Mouse (Mus musculus) right cerebral cortex, postnatal 10 days (tissue): Measurements from ENCODE around the gene BC030499.

ENCODE experiments used
- DNase-seq, 2 experiments: peaks; one replicate each; pipeline ENCODE4 v3.0.0; 2021; ENCODE audit warnings: low spot score in 2 of 2

The BC030499 gene

DNA sequence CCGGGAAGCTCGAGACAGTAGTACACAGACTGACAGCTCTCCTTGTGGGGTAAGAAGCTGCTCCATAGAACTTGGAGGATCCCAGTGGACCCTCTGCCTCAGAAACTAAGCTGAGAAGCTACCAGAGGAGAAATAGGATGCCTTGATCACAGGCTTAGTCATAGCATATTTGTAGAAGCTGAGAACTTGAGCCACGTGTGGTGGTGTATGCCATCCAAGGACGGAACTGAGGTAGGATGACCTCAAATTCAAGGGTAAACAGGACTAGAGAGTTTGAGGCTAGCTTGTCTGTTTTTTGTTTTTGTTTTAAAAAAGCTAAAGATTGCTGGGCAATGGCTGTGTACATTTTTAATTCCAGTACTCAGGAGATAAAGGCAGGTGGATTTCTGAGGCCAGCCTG lies 14.6 kb downstream of the BC030499 start:
- no peak for DNase-seq

DNA sequence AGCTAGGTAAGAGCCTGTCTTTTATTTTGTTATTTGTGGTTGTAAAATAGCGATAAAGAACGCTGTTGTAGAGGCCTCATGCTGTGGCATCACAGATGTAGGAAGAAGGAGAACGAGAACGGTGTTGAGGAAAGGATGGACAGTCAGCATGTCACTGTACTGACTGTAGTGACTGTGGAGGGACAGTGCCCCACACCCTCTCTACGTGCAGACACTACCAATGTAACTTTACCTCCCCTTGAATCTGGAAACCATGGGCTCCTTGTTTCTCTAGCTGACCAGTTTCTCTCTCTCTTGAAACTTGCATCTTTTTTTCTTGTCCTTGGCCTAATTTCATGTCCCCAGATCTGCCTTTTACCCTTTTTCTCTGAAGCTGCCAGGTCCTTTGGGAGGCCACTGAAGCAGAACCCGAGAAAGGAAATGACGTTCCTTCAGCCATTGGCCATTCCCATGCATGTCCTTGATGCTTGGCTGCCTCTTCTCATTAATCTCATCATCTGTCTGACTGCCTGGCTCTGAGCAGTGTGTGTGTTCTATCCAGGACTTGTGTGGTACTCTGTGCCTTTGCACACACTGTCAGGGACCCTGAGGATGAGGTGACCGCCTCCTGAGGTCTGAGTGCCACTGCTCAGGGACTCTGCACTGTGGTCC lies 20.3 kb downstream of the BC030499 start:
- no peak for DNase-seq

DNA sequence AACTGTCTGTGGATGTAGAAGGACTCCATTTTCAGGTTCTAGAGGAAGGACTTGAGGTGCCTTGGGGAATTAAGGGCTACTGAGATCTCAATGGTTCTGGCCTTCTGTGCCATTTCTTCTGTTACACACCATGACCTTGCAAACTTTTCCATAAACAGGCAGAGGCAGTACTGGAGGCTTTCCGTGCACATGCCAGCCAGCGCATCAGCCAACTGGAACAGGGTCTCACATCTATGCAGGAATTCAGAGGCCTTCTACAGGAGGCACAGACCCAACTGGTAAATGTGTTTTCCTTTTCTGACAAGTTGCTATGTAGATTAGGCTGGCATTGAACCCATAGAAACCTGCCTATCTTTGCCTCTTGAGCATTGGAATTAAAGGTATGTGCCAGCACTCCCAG lies 23.0 kb downstream of the BC030499 start:
- DNase-seq = no peak

DNA sequence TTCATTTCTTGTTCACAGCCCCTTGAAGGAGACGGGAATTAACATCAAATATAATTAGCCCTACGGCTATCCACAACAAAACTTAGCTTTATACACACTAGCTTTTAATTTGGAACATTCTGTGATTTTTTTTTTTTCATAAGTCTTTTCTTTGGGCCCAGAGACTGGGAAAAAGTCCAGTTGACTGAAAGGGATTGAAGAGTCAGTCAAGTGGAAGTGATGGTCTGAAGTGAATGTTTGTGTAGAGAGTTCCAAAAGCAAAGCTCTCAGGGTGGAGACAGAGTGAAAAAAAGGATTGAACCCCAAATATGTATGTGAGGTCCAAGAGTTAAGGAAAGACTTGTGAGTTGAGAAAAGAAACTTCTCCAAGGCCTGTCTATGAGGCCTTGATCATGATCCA lies 27.8 kb downstream of the BC030499 start:
- no peak for DNase-seq

DNA sequence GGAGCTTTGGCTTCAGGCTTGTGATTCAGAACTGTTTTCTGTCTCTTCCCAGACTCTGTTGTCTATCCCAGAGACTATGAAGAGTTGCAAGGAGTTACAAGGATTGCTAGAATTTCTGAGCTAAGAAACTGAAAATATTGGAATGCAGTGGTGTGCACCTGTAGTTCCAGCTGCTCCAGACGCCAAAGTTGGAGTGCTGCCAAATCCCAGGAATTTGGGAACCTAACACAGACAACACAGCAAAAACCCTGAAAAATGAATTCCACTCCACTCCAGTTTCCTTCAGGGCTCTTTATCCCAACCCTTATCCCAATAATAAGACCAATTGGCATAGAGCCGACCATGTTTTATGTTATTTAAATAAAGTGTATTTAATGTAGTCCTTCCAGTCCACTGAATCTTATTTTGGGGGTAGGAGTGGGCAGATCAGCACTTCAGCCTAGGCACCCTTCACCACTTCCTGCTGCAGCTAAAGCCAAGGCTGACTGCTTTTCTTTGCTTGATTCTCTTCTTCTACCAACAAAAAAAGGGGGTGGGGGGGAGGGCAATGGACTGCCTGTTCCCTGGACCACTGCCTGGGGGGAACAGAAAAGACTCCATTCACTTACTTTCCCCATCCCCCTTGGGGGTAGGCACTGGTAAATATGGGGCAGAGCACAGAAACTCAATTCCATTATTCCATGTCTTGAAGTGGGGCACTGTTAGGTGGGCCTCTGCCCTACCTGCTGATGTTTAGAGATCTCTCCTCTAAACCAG lies 31.6 kb downstream of the BC030499 start:
- DNase-seq = peak; percentile 68 to 72

DNA sequence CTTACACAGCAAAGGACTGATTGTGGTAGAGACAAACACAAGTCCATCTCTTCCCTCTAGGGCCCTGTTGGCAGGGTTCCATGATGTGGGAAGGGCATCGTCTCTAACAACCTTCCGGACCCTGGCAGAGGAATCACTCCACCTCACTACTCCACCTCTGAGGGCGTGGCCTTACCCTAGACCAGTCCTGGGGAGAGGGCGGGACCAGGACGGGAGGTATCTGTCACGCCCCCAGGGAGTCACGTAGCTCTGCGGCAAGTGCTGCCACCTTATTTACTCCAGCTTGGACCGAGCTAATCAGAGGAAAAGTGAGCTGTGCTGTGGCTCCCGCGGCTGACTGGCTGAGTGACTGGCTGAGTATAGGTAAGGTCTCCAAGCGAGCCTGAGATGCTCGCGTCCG lies 32.2 kb downstream of the BC030499 start, which contains the start of gene Aldoc:
TSS of gene Aldoc (plus strand) at position 109 of the 400 bp plus-strand sequence.
- DNase-seq = peak; percentile 87 to 92

DNA sequence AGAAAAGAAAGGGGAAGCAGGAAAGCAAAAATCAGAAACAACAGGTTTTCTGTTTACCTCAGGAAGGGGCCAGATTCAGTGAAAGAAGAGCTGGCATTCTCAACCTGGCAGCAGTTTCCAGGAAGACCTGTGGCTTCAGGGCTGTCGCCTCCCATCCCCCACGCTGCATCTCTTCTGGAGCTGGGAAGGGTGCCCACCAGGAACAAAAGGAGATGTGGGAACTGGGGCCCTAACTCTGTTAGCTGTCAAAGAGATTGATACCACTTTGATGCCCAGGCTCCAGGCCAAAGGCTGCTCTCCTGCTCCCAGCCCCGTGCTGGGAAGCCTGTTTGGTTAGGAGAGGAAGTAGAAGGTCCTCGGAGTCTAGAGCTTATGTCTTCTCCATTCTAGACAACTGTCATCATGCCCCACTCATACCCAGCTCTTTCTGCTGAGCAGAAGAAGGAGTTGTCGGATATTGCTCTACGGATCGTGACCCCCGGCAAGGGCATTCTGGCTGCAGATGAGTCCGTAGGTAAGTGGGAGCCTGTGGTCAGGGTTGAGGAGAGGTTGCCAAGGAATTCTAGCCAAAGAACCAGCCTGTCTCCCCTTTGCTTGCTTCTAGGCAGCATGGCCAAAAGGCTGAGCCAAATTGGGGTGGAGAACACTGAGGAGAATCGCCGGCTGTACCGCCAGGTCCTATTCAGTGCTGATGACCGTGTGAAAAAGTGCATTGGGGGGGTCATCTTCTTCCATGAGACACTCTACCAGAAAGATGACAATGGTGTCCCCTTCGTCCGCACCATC lies 33.6 kb downstream of the BC030499 start:
- peak; percentile 70 to 80 for DNase-seq

DNA sequence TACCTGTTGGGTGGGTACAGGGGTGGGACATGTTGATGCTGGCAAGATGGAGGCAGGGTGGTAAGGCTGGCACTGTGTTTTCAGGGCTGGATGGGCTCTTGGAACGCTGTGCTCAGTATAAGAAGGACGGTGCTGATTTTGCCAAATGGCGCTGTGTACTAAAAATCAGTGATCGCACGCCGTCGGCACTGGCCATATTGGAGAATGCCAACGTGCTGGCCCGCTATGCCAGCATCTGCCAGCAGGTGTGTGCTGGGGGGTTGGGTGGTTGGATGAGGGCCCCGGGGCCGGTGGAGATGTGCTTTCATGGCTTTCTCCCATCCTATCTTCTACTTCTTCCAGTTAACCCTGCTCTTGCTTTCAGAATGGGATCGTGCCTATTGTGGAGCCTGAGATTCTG lies 34.3 kb downstream of the BC030499 start:
- peak in 1 of 2 experiments; percentile 33 for DNase-seq

DNA sequence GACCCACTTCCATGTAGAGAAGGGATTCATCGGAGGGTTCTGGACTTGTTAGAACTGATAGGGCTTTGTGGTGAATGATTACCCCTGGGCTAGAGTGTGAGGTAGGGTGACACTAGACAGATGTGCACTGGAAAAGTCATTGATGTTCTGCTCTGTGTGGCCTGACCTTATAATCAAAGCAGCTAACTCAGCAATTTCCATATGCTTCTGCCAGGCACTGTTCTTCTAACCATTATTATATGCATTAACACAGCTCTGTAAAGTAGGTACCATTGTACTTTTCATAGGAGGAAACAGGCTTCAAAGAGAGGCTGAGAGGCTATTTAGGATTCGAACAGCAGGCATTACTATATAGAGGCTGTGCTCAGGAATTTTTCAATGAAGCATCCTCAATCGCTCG lies 36.6 kb downstream of the BC030499 start:
- no peak for DNase-seq

DNA sequence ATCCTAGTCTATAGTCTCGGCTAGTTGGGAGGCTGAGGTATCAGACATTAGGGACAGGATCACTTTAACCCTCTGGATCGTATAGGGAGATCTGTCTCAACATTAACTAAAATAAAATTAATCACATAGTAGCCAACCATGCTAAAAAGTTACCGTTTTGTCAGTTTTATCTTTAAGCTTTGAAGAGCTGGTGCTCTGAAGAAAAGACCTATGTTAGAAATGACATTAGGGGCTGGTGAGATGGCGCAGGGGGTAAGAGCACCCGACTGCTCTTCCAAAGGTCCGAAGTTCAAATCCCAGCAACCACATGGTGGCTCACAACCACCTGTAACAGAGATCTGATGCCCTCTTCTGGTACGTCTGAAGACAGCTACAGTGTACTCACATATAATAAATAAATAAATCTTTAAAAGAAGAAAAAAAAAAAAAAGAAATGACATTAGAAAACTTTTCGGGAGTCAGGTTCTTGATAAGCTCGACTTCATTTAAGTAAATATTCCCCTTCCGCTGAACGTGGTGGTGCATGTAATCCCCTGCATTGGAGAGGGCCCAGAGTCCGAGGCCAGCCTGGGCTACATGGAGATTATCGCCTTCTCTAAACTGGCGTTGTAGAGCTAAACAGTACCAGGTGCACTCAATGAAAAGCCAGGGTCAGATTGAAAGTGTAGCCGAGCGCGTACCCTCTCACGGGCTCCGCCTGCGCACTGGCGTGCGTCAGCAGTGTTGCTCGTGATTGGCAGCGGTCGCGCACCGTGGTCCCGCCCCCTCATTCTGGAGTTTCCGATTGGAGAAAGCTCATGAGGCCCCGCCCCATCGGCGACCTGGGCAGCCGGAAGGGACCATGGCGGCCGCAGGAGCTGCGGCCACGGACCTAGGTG lies 37.2 kb downstream of the BC030499 start, which contains the start of gene Pigs:
TSS of gene Pigs (plus strand) at position 782 of the 878 bp plus-strand sequence.
- DNase-seq = peak; percentile 97 to 98

DNA sequence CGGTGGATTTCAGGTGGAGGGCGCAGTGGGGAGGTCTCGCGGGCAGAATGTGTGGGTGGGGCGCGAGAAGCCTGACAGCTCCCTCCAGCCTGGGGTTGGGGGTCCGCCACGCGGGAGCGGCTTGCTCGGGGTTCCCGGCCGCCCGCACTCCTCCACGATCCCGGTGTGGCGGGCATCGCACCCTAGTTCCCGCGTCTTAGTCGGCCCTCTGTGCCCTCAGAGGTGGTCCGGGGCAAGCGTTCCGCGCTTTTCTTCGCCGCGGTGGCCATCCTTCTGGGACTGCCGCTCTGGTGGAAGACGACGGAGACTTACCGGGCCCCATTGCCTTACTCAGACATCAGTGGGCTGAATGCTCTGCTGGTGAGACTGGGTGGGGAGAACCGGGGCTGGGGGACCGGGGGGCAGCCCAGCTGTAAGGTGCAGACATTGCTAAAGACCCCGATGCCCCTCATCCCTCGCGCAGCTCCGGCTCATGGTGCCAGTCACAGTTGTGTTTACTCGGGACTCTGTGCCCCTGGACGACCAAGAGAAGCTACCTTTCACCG lies 37.9 kb downstream of the BC030499 start:
- DNase-seq = no peak

DNA sequence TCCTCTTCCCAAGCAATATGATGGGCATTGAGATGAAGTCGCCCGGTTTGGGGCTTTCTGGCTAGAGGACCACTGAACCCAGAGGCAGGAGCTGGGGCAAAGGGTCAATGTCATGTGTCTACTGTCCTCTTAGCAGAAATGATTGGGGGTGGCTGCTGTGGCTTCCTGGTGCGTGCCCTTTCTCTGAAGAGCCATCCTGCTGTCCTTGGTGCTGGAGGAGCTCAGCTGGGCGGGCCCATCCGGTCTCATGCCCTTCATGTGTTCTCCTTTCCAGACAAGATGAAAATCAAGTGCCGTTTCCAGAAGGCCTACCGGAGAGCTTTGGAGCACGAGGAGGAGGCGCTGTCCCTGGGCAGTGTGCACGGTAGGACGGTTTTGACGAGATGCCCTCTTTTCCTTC lies 42.0 kb downstream of the BC030499 start:
- no peak for DNase-seq

DNA sequence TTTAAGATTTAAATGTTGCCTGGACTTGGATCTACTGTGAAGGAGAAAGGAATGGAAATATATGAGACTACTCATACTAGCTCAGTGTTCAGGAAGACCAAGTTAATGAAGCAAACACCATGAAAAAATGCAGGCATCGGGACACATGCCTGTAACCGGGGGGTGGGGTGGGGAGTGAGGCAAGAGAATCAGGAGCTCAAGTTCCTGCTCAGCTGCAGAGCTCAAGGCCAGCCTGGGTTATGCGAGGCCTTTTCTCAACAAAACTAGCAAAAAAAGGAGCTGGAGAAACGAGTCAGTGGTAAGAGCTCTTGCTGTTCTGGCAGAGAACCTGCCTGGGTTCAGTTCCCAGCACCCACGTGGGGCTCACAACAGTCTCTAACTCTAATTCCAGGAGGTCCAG lies 43.4 kb downstream of the BC030499 start:
- no peak for DNase-seq

DNA sequence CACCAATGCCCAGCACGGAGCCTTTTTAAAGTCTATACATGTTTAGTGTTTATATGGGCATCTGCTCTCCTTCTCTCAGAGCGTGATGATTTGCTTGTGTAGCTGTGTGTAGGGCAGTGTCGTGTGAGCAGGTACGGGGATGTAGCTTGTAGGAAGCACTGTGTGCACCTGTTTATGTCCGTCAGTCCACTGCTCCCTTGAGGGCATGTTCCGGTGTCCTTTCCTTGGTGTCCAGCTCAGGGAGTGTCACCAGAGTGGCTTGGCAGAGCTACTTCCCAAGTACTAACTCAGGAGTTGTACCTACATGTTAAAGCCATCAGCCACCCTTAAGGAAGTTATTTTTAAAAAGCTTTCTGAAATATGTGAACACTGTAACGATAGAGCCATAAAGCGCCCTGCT lies 46.4 kb downstream of the BC030499 start:
- DNase-seq = no peak

DNA sequence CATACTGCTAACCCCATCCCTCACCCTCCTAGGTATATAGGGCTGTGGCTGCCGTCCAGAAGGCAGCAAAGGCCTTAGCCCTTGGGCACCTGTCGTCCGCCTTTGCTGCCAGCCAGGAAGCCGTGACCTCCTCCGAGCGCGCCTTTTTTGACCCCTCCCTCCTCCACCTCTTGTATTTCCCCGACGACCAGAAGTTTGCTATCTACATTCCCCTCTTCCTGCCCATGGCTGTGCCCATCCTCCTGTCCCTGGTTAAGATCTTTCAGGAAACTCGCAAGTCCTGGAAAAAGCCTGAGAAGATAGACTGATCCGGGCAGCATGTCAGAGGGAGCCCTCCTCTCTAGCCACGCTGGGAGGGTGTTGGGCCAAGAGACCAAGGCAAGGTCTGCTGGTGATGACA lies 51.1 kb downstream of the BC030499 start:
- DNase-seq = no peak

DNA sequence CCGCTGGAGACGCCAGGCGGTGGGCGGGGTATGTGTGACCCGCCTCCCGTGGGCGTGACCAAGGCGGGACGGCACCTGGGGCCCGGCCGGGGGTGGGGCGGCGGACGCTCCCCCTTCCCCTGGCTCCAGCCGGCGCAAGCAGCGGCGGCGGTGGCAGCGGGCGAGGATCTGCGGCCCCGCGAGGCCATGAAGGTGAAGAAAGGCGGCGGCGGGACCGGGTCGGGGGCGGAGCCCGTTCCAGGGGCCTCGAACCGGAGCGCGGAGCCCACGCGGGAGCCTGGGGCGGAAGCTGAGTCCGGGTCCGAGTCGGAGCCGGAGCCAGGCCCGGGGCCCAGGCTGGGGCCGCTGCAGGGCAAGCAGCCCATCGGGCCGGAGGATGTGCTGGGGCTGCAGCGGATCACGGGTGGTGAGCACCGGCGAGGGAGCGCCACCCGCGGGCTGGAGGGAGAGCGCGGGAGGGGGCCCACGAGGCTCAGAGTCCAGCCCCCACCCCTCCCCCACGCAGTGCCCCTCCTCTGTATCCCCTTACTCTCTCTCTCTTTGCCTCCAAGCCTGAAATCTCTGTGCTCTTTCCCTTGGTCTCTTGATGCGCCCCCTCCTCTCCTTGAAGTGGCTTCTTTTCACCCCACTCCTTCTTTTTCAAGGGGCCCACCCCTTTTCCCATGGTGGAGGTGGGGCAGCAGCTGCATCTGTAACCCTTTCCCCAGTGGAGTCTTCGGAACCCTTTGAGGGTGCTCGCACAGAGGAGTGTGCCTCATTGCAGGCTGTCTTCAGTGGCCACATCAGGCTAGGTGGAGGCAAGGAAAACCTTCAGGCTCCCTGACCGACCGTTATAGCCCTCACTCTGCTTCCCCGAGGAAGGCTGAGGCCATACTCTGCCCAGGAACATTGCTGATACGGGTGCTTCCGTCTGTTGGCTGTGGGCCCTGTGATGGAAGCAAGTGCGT lies 53.0 kb downstream of the BC030499 start, which contains the start of gene Unc119:
TSS of gene Unc119 (plus strand) at position 102 of the 947 bp plus-strand sequence.
- peak; percentile 82 to 83 for DNase-seq

DNA sequence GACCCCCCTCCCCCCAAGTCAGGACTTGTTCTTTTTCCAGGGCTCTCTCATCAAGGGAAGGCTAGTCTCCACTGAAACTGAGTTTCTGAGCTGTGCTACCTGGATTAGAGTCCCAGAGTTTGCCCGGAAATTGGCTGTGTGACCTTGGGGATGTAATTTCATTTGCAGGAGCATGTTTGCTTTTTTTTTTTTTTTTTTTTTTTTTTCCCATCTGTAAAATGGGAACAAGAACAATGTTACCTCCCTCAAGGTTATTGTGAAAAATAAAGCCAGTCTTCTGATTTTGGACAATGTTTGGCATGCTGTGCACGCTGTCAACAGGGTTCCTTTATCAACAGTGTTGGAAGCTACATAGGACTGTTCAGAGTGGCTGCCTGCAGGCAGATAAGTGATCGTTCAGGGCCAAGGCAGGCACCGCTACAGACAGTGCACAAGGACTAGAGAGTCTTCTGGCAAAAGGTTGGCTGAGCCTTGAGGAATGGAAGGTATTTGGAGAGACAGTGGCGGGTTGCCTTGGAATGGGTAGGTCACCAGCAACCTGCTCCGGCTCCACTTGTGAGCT lies 53.8 kb downstream of the BC030499 start:
- DNase-seq = no peak

DNA sequence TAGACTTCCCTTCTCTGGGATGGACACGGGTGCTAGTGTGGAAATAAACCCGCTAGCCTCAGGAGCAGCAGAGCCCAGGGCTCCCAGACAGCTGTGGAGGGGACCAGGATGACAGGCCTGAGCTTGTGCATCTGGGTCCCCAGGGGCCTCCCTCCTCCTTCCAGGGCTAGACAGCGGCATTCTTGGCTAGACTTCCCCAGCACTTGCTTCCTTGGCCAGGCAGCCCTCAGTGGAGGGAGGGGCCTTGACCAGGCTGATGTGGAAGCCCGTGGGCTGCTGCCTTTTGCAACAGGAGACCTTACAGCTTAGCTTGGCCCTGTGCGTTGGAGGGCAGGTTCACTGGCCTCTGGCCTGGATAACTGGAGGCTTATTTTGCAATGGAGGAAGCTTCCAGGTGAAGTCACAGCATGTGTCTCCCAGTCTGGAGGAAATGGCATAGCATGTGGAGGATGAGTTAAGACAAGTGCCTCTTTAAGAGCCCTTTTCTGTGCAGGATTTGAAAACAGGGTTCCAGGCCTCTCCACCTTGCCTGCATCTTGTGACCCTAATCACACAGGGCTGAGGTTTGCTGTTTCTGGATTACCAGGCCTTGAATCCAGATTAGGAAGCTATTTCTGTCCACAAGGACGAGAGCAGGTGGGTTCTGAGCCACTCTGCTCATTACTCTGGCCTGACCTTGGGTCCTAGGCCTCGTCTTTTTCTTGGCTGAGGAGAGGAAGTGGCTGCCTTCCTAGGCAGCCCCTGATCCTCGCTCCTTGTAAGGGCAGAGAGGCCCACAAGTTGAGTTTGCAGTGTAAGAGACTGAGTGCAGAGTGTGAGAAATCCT lies 54.5 kb downstream of the BC030499 start:
- DNase-seq = no peak

DNA sequence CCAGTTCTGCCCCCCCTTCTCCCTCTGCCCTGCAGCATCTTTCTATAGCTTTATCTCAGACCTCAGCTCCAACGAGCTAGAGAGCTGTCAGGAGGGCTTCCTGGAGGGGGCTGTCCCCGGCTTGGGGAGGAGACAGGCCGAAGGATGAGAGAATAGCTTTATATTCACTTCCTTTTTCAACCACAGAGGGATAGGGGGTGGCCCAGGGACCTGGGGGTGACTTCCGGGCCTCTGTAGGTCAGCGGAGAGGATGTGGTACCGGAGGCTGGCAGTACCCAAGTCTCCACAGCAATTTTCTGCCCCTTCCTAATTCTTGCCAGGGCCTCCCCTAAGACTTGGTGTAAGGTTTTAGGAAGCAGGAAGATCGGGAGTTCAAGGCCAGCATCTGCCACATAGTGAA lies 55.2 kb downstream of the BC030499 start:
- DNase-seq = no peak
